Mouse (Mus musculus) inflammation-experienced regulatory T-cells, adult 6 months (primary cell): ENCODE data around the gene Reg4. TPM values are rescaled to one million over a fixed set of nuclear protein-coding genes. Genes with fewer than 3 reads are reported as not detected.
A peak's percentile ranks its signal among the peaks of the same experiment; 100 is the strongest.

Source experiments
- ATAC-seq: one replicate; pipeline ENCODE4 v1.8.0; 2017
- polyA plus RNA-seq, 3 experiments: library from polyadenylated mRNA; unstranded; fragments of 100-300 nt; shearing (Covaris generic); gene quantifications; one replicate each; pipeline ENCODE4 v1.2.1; 2017

Gene Reg4
- polyA plus RNA-seq, 3 experiments from 2014 or later, result not detected

DNA sequence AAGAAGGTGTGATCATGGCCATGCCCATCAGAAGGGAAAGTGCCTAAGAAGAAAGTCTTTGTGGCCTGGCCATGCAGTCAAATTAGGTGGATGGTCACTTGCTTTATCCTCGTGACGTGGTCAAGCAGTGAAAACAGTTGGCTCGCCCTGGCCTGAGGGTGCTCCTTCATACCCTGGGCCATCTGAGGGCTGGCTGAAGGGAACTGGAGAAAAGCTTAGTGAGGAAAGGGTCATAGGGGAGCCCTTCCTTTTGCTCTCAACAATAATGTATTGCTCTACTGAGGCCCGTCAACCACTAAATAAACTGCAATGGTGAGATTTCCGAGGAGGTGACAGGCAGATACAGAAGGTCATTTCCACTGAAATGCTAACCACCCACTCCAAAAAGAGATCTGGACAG, 15.3 kb downstream of the Reg4 start:
- no peak for ATAC-seq

DNA sequence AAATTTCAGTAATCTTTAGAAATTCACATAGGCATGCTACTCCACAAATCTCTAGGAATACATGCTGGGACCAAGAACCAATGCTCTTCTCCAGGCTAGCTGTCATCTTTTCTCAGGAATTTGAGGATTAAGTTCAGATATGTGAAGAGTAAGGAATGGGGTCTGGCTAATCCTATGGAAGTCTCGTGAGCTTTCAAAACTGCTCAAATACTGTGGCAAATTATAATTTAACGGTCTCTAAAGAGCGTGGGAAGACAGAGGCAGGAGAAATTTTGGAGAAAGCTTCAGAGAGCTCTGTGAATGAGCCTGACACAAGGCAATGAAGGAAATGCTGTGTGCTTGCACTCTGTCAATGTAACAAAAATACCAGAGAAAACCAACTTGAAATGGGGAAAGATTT, 16.2 kb downstream of the Reg4 start:
- no peak for ATAC-seq

GRCm38 (mm10) chr3:98242051-98242450, 20.1 kb downstream of the Reg4 start:
- ATAC-seq, result no peak

DNA sequence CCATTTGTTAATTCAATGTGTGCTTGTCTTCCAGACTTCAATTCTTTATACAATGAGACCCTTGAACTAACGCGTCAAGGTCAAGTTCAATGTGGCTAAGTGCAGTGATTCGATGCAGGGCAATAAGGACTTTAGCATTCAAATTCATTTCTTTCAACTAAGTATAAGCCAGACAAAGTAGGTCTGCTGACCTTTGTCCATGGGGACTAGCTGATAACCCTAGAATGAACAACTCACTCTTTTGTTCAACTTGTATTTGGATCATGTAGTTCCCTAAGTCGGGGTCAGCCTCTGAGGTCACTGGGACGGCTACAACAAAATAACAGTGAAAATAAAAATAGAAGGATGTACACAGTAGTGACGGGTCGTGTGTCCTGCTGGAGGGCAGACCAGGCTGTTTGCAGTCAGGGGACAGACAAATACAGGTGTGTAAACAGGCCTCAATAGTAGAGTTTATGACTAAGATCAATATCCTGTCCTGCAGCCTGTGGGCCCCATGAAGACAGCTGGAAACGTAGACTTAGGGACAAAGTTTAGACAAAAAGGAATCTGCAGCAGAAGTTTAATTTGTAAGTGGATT, 20.6 kb downstream of the Reg4 start:
- ATAC-seq, result no peak

DNA sequence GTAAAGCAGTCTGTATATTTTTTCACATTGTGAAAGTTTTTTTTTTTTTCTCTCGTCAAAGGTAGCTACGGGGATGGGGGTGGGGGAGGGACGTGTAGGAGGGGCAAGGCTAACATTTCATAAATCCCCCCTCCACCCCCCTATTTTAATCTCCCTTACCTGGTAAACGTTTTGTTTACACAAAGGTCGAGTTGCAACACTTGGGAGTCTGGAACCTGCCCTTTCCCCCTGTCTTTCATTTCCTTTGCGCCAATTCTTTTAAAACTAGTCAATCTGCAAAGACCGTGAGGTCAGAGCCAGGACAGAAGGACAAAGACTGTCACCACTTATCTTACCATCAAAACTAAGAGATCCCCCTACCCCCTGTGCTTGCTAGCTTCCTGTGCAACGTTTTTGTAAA, 23.9 kb downstream of the Reg4 start:
- ATAC-seq, result no peak

DNA sequence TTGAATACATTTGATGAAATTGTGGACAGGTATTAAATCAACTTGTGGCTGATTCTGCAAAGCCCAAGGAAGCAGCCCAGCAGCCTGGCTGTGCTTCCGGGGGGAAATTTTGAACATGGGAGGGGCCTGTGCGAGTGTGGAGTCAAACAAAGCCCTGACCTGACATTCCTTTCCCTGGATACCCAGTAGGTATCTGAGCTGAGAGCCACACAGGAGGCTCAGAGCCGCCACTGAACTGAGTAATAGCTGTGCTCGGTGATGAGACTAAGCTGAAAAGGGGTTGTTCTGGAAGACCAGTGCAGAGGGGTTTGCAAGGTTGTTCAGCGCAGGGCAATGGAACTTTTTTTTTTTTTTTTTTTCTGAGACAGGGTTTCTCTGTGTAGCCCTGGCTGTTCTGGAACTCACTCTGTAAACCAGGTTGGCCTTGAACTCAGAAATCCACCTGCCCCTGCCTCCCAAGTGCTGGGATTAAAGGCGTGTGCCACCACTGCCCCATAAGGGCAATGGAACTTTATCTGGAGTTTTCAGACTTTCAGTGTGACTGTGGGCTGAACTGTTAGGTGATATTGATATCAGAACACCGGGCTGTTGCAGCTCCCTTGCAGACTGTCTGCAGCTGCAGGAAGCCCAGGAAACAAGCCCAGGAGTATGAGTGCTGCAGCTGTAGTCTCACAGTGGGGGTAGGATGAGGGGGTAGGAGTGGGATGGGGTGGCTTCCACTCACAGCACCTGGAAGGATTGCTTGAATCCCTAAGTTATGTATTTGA, 25.2 kb downstream of the Reg4 start:
- no peak for ATAC-seq

GRCm38 (mm10) chr3:98249378-98249777, 27.4 kb downstream of the Reg4 start:
- no peak for ATAC-seq

DNA sequence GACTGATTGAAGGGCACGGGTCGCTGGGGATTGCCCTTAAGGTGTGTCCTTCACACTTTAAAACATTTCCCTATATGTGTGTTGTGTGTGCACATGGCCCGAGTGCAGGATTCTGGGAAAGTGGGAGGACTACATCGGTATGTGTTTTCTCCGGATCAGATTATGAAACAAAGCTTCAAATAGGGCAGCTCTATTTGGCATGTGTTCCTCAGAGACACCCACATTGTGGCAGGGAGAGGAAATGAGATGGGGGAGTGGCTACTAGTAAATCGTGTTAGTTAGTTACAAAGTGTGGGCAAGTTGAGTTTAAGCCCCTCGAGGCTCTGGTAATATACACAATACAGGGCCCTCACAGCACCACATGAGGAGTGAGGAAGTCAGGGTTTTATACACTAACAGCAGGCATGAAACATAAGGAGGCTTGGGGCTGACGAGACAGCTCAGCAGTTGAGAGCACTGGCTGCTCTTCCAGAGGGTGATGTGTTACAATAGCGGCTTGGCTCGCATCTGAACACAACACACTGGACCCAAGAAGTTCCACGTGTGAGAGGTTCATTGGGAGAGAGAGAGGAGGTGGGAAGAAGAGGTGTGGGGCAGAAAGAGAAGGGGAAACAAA, 28.0 kb downstream of the Reg4 start:
- ATAC-seq, result no peak

DNA sequence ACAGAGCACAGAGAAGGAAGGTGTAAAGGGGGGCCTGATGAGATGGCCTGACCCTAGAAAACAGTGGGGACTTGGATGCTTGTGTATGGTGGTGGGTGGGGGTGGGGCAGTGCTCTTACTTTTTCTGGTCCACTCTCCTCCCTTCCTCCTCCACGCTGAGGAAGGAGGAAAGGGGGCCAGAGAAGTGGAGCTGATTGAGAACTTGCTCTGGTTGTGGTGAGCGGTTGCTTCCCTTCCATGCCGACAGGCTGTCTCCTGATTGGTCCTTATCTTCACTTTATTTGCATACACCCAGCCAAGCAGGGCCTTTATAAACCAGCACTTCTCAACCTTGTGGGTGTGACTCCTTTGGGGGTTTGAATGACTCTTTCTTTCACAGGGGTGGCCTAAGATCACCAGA, 32.1 kb downstream of the Reg4 start:
- no peak for ATAC-seq

DNA sequence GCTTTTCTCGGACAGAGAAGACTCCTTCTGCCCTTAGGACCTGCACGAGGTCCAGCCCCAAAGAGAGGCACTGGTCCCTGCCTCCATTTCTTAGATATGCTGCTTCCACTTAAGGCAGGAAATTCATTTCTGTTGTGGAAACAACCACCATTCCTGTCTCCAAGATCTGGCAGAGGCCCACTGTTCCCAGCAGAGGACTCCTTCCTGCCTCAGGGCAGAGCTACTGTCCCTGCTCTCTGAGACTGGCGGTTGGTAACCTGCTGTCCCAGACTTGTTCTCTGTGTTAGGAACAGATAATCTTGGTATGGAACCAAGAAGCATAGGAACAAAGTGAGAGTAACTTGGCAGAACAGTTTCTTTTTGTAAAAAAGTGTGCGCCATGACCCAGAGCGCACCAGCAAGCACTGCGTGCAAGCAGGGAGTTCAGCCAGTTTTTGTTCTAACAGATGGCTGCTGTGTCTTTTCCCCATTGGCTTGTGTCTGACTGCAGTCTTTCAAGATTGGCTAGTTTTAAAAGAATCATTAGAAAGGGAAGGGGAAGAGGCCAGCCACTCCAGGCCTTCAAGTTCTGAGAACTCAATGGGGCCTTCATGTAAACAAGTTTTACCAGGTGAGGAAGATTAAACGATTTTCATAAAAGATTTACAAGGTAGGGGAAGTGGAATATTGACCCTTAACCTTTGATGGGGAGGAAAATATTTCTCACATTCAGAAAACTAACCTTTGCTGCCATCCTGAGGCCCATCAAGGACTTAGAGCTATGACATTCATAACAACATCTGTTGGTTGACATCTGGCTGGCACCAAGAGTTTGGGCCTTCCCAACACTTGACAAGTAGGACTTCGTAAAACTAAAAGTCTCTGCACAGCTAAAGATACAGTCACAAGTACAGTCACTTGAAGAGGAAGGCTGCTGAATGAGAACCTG, 33.0 kb downstream of the Reg4 start:
- no peak for ATAC-seq

DNA sequence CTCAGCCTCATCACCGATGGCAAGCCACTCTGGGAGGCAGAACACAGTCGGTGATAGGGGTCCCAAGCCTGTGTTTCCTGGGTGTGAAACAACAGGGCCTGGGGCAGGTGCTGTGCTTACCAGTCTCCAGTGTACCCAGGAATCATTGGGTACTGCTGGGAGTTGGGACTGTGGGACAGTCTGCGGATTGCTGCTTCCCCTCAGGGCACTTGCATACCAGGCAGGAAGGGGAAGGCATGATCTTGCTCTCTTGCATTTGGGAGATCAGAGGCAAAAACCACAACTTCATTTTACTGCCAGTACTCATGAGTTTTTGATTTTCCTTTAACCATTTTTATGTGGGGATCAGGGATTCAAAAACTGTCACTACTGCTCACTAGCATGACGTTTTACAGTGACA, 36.8 kb downstream of the Reg4 start:
- no peak for ATAC-seq

- ATAC-seq, result no peak
These were observed 37.4 kb downstream of the Reg4 start for GRCm38 (mm10) chr3:98259271-98259751.

- ATAC-seq, result no peak
These were observed 38.6 kb downstream of the Reg4 start for GRCm38 (mm10) chr3:98260534-98260933.

GRCm38 (mm10) chr3:98261415-98261814, 39.5 kb downstream of the Reg4 start:
- ATAC-seq, result no peak

- ATAC-seq, result no peak
These were observed 40.2 kb downstream of the Reg4 start for GRCm38 (mm10) chr3:98262133-98262532.

GRCm38 (mm10) chr3:98267249-98267651, 45.3 kb downstream of the Reg4 start:
- ATAC-seq, result no peak

- ATAC-seq, result no peak
These were observed 51.9 kb downstream of the Reg4 start for GRCm38 (mm10) chr3:98273623-98274398.

- ATAC-seq, result no peak
These were observed 57.7 kb downstream of the Reg4 start for GRCm38 (mm10) chr3:98279682-98280081.

GRCm38 (mm10) chr3:98280204-98280932, 58.4 kb downstream of the Reg4 start, which contains the start of gene Hmgcs2:
Gene Hmgcs2 (plus strand): TSS chr3:98280435.
- no peak for ATAC-seq

- peak; percentile 85 for ATAC-seq
These were observed 59.1 kb downstream of the Reg4 start for GRCm38 (mm10) chr3:98280933-98281678.
